Mouse (Mus musculus): Measurements from ENCODE around the gene Gm30737. TPM values are rescaled to one million over a fixed set of nuclear protein-coding genes. Genes with fewer than 3 reads are reported as not detected.
"Not testable (repeated sequence)": the region's sequence is repeated elsewhere in the genome, so short reads cannot be mapped to it uniquely, and the experiment has no call there.

The Gm30737 gene
- polyA plus RNA-seq (2015; fragmentation: Nextera tagmentation; extraction: Ambion mirVana) = not detected in 2 replicates

DNA sequence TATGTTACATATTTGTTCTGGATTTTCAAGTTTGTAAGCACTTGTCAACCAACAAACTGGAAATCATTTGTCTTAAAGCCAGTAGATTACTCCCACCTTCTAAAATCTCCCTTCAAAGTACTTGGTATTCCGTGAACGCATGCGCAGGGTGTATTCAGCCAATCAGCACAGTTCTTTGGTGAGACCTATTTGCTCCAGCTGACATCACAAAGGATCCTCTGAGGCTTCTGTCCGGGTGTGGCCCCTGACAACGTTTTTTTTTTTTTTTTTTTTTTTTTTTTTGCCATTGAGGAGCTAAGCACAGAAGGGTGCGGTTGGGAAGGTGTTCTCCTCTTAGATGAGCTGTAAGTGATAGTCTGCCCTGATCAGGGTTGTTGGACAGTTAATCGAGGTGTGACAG is at the start of gene Gm30737:
Gene Gm30737, plus strand, starts transcription at position 301 of the 400 bp plus-strand sequence.
- H3K27me3 ChIP-seq (ENCODE audit: insufficient read depth, low read length) = not testable (repeated sequence)
- no CpG with 5 or more reads among the region's 7 CpGs for WGBS

More for the DNA sequence above, at the start of gene Gm30737:
- ATAC-seq (ENCODE audit: low FRiP score, low TSS enrichment); H3K4me3 ChIP-seq (ENCODE audit: low read length); H3K4me1 ChIP-seq (ENCODE audit: insufficient read depth, low read length); H3K27ac ChIP-seq (ENCODE audit: low read length); H3K9ac ChIP-seq (replicated peaks; ENCODE audit: low read length); H3K4me2 ChIP-seq (replicated peaks; ENCODE audit: low read depth, low read length); H3K36me3 ChIP-seq (ENCODE audit: insufficient read depth, low read length); H3K9me3 ChIP-seq (ENCODE audit: low read length): not testable (repeated sequence)
